Mouse (Mus musculus) intestine, embryonic 16.5 days (tissue): ENCODE data around the gene Plxnd1. TPM values are rescaled to one million over a fixed set of nuclear protein-coding genes. Genes with fewer than 3 reads are reported as not detected.

Experiments used
- ATAC-seq: fragments of 200-750 bp; cut with Nextera tagmentation; 2 replicates; pipeline ENCODE4 v1.8.0; 2017; ENCODE audit warnings: moderate TSS enrichment, moderate library complexity
- H3K27ac ChIP-seq: fragments of 300-500 bp; sonication (generic); 2 replicates; pipeline ENCODE4 v1.5.1; 2014; ENCODE audit warnings: mild to moderate bottlenecking, low read length
- H3K27me3 ChIP-seq: fragments of 300-500 bp; sonication (generic); replicated peaks from 2 replicates; pipeline ENCODE4 v1.6.1; 2014; ENCODE audit warnings: low read length, control low read depth, mixed read lengths; ENCODE audit not compliant: control insufficient read depth, insufficient read depth
- H3K36me3 ChIP-seq: fragments of 300-500 bp; sonication (generic); 2 replicates; pipeline ENCODE4 v1.6.1; 2014; ENCODE audit warnings: low read length, control low read depth; ENCODE audit not compliant: control insufficient read depth, insufficient read depth
- H3K4me1 ChIP-seq: fragments of 300-500 bp; sonication (generic); 2 replicates; pipeline ENCODE4 v1.6.1; 2014; ENCODE audit warnings: low read length, control low read depth, mixed read lengths; ENCODE audit not compliant: control insufficient read depth, insufficient read depth
- H3K4me2 ChIP-seq: fragments of 300-500 bp; sonication (generic); 2 replicates; pipeline ENCODE4 v1.6.1; 2014; ENCODE audit warnings: low read depth, low read length, control low read depth
- H3K4me3 ChIP-seq: fragments of 300-500 bp; sonication (generic); 2 replicates; pipeline ENCODE4 v1.5.1; 2014; ENCODE audit warnings: mild to moderate bottlenecking, low read length
- H3K9ac ChIP-seq: fragments of 300-500 bp; sonication (generic); 2 replicates; pipeline ENCODE4 v1.6.1; 2014; ENCODE audit warnings: low read depth, low read length
- H3K9me3 ChIP-seq: fragments of 300-500 bp; sonication (generic); 2 replicates; pipeline ENCODE4 v1.6.1; 2016; ENCODE audit warnings: low read length, control low read depth; ENCODE audit not compliant: control insufficient read depth
- WGBS: fragments of 180-500 bp; shearing (Covaris S2); extraction: QIAGEN DNeasy Blood & Tissue Kit; methylation state at CpG from one replicate; pipeline ENCODE4 v1.1.7; 2014; 5-methylcytosine and 5-hydroxymethylcytosine counted together
- polyA plus RNA-seq: library from polyadenylated mRNA; unstranded; fragments of >200 nt; fragmentation: Nextera tagmentation; extraction: Ambion mirVana; gene quantifications from 2 replicates; pipeline ENCODE4 v1.2.1, GENCODE M21; 2015

Plxnd1 gene
- polyA plus RNA-seq, 1 experiment from 2014 or later = 19.3 TPM

GRCm38 (mm10) chr6:115927292-115928242, 67.2 kb downstream of the Plxnd1 start:
- 82% methylated on average over 10 of the region's 10 CpGs for WGBS
- H3K4me3 ChIP-seq = no peak overlapping the region
- H3K36me3 ChIP-seq = no peaks in the 10 kb centered on the region
- peaks cover 4% of the 10 kb centered on the region for H3K4me1 ChIP-seq
- no peak overlapping the region for H3K27ac ChIP-seq
- no peak overlapping the region for H3K4me2 ChIP-seq
- no peak overlapping the region for H3K9ac ChIP-seq
- no peaks in the 10 kb centered on the region for H3K27me3 ChIP-seq
- ATAC-seq = no peak
- H3K9me3 ChIP-seq = no peaks in the 10 kb centered on the region

DNA sequence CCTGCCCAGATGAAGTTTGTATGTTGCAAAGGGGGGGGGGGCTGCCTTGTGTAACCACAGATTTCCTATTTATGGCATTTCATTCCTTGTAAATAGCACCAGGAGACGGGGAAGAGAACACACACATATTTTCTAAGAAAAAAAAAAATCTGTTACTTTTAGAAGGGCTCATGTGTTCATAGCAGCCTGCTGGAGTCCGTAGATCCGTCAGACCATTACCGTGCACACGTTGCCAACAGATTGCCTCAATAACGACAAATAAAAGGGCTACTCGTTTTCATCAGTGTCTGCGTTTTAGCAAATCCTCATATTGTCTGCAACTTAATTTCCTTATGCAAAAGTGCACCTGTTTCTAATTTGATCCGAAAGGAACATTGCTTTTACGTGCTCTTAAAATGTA, 68.4 kb downstream of the Plxnd1 start:
- H3K4me3 ChIP-seq = no peak overlapping the region
- no peak overlapping the region for H3K4me2 ChIP-seq
- H3K4me1 ChIP-seq = peaks cover 4% of the 10 kb centered on the region
- no peak for ATAC-seq
- no peaks in the 10 kb centered on the region for H3K9me3 ChIP-seq
- no peak overlapping the region for H3K27ac ChIP-seq
- no peaks in the 10 kb centered on the region for H3K27me3 ChIP-seq
- no peaks in the 10 kb centered on the region for H3K36me3 ChIP-seq
- 77% methylated on average over 10 of the region's 10 CpGs for WGBS
- no peak overlapping the region for H3K9ac ChIP-seq

DNA sequence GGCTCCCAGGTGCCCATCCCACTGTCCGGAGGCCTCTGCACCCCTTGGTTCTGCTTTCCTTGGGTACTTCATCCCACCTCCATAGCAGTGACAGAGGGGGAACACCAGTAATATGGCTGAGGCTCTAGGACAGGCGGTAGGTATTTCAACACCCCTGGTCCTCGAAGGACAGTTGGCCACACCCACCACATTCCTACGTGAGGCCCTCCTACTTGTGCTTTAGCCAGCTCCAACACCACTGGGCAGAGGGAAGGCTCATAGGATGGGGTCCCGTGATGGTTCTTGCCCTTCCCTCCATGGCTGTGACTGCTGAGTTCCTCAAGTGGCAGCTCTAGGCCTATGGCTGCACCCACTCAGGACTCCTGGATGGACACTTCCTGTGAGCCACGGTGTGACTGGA, 70.0 kb downstream of the Plxnd1 start:
- H3K36me3 ChIP-seq = no peaks in the 10 kb centered on the region
- 33% methylated on average over 6 of the region's 6 CpGs for WGBS
- peaks cover 4% of the 10 kb centered on the region for H3K4me1 ChIP-seq
- no peaks in the 10 kb centered on the region for H3K9me3 ChIP-seq
- no peak overlapping the region for H3K27ac ChIP-seq
- no peak overlapping the region for H3K9ac ChIP-seq
- H3K4me2 ChIP-seq = no peak overlapping the region
- ATAC-seq = peak; percentile 73
- no peak overlapping the region for H3K4me3 ChIP-seq
- H3K27me3 ChIP-seq = no peaks in the 10 kb centered on the region

GRCm38 (mm10) chr6:115919876-115920275, 74.9 kb downstream of the Plxnd1 start:
- no peak overlapping the region for H3K9ac ChIP-seq
- no peaks in the 10 kb centered on the region for H3K9me3 ChIP-seq
- H3K4me1 ChIP-seq = peaks cover 7% of the 10 kb centered on the region
- no peak overlapping the region for H3K27ac ChIP-seq
- H3K27me3 ChIP-seq = no peaks in the 10 kb centered on the region
- no peaks in the 10 kb centered on the region for H3K36me3 ChIP-seq
- 87% methylated on average over 5 of the region's 5 CpGs for WGBS
- H3K4me3 ChIP-seq = no peak overlapping the region
- ATAC-seq = no peak
- H3K4me2 ChIP-seq = no peak overlapping the region

DNA sequence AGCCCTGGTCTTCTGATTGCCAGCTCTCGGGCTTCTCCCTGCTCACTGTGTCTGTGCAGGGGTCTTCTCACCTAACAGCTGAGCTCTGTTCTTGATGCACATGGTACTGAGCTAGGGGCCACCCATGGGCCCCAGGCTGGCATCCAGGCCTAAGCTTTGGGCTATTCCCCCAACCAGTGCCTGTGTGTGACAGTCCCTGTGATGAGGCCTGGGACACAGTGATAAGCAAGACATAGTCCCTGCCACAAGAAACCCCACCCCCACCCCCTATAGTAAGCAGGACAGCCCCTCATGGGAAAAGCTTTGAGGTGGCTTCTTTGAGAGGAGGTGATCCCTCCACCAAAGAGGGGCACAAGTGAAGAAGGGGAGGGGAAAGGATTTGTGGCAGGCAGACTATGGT, 76.2 kb downstream of the Plxnd1 start:
- no peak overlapping the region for H3K4me2 ChIP-seq
- H3K36me3 ChIP-seq = no peaks in the 10 kb centered on the region
- no peak overlapping the region for H3K4me3 ChIP-seq
- WGBS = 96% methylated on average over 1 of the region's 1 CpGs
- H3K9me3 ChIP-seq = no peaks in the 10 kb centered on the region
- 0 out of 2 replicates have a peak, but pooled peaks cover 4% of the 10 kb centered on the region for H3K4me1 ChIP-seq
- H3K27ac ChIP-seq = no peak overlapping the region
- no peak overlapping the region for H3K9ac ChIP-seq
- H3K27me3 ChIP-seq = no peaks in the 10 kb centered on the region
- ATAC-seq = no peak

DNA sequence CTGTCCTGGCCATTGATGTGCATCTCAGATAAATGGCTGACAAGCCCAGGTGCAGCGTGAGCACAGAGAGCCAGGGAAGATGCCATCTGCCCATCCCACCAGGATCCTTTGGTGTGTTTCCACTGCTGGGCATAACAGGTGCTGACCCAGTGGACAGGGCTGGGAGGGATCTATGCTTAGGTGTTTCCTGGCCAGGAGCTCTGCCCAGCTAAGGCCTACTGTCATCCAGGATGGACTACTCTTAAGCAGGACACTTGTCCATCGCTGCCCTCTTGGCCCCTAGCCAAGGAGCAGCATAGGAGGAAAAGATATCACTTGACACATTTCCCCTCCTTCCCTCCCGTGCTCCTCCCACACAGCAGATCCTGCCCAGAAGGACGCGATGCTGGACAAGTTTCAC, 78.2 kb downstream of the Plxnd1 start:
- H3K9ac ChIP-seq = no peak overlapping the region

DNA sequence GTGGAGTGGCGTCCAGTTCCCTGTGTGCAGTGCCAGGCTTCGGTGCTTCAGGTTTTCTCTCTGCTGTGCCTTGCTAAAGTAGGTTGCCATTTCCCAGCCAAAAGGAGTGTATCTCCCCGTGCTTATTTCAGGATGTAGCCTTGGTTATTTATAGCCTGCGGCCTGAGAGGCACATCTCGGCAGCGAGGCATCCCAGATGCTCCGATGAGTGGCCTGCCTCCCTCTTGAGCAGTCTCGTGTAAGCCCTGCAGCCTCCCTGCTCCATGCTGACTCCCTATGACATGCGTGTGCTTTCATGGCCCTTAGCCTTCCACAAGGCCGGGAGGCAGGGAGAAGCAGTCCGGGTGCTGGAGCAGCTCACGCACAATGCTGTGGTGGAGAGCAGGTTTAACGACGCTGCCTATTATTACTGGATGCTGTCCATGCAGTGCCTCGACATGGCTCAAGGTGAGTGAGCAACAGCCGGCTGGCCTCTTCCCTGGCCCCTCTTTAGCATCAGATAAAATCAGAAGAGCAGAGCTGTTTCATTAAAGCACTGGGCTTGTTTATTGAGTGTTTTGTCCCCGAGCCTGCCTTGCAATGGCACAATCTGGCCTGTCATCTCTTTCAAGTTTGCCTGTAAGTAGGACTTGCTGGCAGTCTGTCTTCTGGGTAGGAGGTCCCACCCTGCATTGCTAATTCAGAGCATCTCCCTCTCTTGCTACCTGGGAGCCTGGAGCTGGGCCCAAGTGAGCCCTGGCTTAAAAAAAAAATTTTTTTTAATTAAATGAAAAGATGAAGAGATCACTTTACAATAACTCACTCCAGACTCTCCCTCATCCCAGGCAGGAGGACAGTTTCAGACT, 79.0 kb downstream of the Plxnd1 start:
- H3K9ac ChIP-seq = 0 out of 2 replicates have a peak overlapping the region, but pooled peaks have one; percentile 21
- H3K27me3 ChIP-seq = no peaks in the 10 kb centered on the region
- H3K4me3 ChIP-seq = no peak overlapping the region
- 57% methylated on average over 17 of the region's 17 CpGs for WGBS
- no peak overlapping the region for H3K4me2 ChIP-seq
- no peak for ATAC-seq
- H3K9me3 ChIP-seq = no peaks in the 10 kb centered on the region
- H3K27ac ChIP-seq = no peak overlapping the region
- no peaks in the 10 kb centered on the region for H3K36me3 ChIP-seq
- 0 out of 2 replicates have a peak, but pooled peaks cover 4% of the 10 kb centered on the region for H3K4me1 ChIP-seq

More for the DNA sequence above, 78.2 kb downstream of the Plxnd1 start:
- H3K27ac ChIP-seq = no peak overlapping the region
- WGBS = 82% methylated on average over 5 of the region's 5 CpGs
- no peaks in the 10 kb centered on the region for H3K27me3 ChIP-seq
- H3K36me3 ChIP-seq = no peaks in the 10 kb centered on the region
- no peaks in the 10 kb centered on the region for H3K9me3 ChIP-seq
- no peak for ATAC-seq
- H3K4me2 ChIP-seq = no peak overlapping the region
- H3K4me1 ChIP-seq = 0 out of 2 replicates have a peak, but pooled peaks cover 4% of the 10 kb centered on the region
- no peak overlapping the region for H3K4me3 ChIP-seq

DNA sequence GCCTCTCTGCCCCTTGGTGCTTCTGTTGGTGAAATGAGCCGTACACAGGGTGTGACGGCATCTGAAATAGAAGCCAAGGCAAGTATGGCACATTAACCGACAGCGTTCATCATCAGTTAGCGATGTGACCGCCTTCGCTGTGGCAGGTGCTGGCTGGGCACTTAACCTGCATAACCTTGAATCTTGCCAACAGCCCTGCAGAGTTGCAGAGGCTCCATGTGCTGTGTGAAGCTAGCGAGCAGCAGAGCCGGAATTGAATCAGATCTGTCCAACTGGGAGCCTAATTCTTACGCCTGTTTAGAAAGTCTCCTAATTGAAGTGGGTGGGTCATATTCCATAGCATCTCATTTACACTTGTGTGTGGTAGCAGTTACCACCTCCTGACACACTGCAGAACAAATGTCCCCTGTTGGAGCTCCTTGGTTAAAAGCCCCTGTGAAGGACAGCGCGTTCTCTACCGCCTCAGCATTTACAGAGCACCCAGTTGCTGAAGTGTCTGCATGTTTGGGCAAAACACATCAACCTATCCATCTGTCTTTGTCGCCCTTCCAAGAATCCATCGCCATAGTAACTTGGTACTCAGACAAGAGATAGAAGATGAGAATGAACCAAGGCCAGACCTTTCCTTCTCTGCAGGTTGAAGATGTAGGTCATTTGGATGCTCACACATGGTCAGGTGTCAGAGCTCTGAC, 80.1 kb downstream of the Plxnd1 start:
- Histone ChIP-seq H3K9ac (no peak overlapping the region), H3K27ac (no peak overlapping the region), H3K36me3 (no peaks in the 10 kb centered on the region), H3K9me3 (no peaks in the 10 kb centered on the region), H3K27me3 (no peaks in the 10 kb centered on the region), H3K4me1 (0 out of 2 replicates have a peak, but pooled peaks cover 4% of the 10 kb centered on the region), H3K4me2 (no peak overlapping the region), H3K4me3 (no peak overlapping the region)
- WGBS = 85% methylated on average over 15 of the region's 15 CpGs
- no peak for ATAC-seq

DNA sequence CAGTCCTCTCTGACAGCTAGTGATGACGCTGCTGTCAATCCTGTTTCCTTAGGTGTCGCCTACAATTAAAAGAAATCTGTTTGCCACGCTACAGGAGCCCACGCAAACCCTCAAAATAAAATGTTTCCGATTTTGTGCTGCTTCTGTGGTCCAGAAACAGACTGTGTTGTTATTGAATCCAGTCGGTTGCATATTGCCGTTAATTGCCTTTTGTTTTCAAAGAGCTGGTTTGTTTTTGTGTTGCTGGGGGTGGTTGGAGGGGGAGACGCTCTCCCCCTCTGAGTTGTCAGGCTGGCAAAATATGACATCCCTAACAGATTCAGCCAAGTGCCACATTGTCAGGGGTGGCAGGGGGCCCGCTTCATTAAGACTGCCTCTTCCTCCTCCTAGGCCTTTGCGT, 81.3 kb downstream of the Plxnd1 start:
- 86% methylated on average over 10 of the region's 10 CpGs for WGBS
- H3K9me3 ChIP-seq = no peaks in the 10 kb centered on the region
- H3K27me3 ChIP-seq = no peaks in the 10 kb centered on the region
- no peaks in the 10 kb centered on the region for H3K36me3 ChIP-seq
- H3K9ac ChIP-seq = no peak overlapping the region
- ATAC-seq = no peak
- H3K4me3 ChIP-seq = no peak overlapping the region
- peaks cover 4% of the 10 kb centered on the region; the same call in 1 of the 2 replicates for H3K4me1 ChIP-seq
- H3K4me2 ChIP-seq = no peak overlapping the region
- H3K27ac ChIP-seq = no peak overlapping the region
